Mouse (Mus musculus): ENCODE data around the gene Tor1aip2.

Tor1aip2 gene

GRCm38 (mm10) chr1:156041451-156042241 lies 6.4 kb downstream of the Tor1aip2 start:
- no peak for DNase-seq (ENCODE audit: low spot score in 2 of 2)

- DNase-seq (ENCODE audit: low spot score in 2 of 2): no peak
These were observed 7.3 kb downstream of the Tor1aip2 start for GRCm38 (mm10) chr1:156042481-156042880.

- DNase-seq (ENCODE audit: low spot score in 2 of 2): peak in 1 of 2 experiments; percentile 27
These were observed 7.8 kb downstream of the Tor1aip2 start for GRCm38 (mm10) chr1:156043027-156043426.

GRCm38 (mm10) chr1:156044211-156044611 lies 9.0 kb downstream of the Tor1aip2 start:
- no peak for DNase-seq (ENCODE audit: low spot score in 2 of 2)

- DNase-seq (ENCODE audit: low spot score in 2 of 2): no peak
These were observed 11.5 kb downstream of the Tor1aip2 start for GRCm38 (mm10) chr1:156046688-156047087.

GRCm38 (mm10) chr1:156058207-156058606 lies 23.0 kb downstream of the Tor1aip2 start:
- no peak for DNase-seq (ENCODE audit: low spot score in 2 of 2)

GRCm38 (mm10) chr1:156062193-156062592 lies 27.0 kb downstream of the Tor1aip2 start:
- DNase-seq (ENCODE audit: low spot score in 2 of 2): no peak

GRCm38 (mm10) chr1:156066133-156066532 lies 30.9 kb downstream of the Tor1aip2 start:
- no peak for DNase-seq (ENCODE audit: low spot score in 2 of 2)

GRCm38 (mm10) chr1:156070106-156070505 lies 34.9 kb downstream of the Tor1aip2 start:
- no peak for DNase-seq (ENCODE audit: low spot score in 2 of 2)

- DNase-seq (ENCODE audit: low spot score in 2 of 2): no peak
These were observed 38.1 kb downstream of the Tor1aip2 start for GRCm38 (mm10) chr1:156073169-156073821.

- DNase-seq (ENCODE audit: low spot score in 2 of 2): no peak
These were observed 39.4 kb downstream of the Tor1aip2 start for GRCm38 (mm10) chr1:156074575-156074974.

- DNase-seq (ENCODE audit: low spot score in 2 of 2): no peak
These were observed 41.3 kb downstream of the Tor1aip2 start for GRCm38 (mm10) chr1:156076474-156076873.

- no peak for DNase-seq (ENCODE audit: low spot score in 2 of 2)
These were observed 42.5 kb downstream of the Tor1aip2 start for GRCm38 (mm10) chr1:156077655-156078054.

- DNase-seq (ENCODE audit: low spot score in 2 of 2): no peak
These were observed 49.4 kb downstream of the Tor1aip2 start for GRCm38 (mm10) chr1:156084603-156085002.

GRCm38 (mm10) chr1:156085770-156086169 lies 50.6 kb downstream of the Tor1aip2 start:
- no peak for DNase-seq (ENCODE audit: low spot score in 2 of 2)

GRCm38 (mm10) chr1:156087586-156087985 lies 52.4 kb downstream of the Tor1aip2 start:
- no peak for DNase-seq (ENCODE audit: low spot score in 2 of 2)

GRCm38 (mm10) chr1:156089561-156089960 lies 54.4 kb downstream of the Tor1aip2 start:
- no peak for DNase-seq (ENCODE audit: low spot score in 2 of 2)

- DNase-seq (ENCODE audit: low spot score in 2 of 2): no peak
These were observed 54.8 kb downstream of the Tor1aip2 start for GRCm38 (mm10) chr1:156090042-156090441.

GRCm38 (mm10) chr1:156091811-156092210 lies 56.6 kb downstream of the Tor1aip2 start:
- DNase-seq (ENCODE audit: low spot score in 2 of 2): no peak

GRCm38 (mm10) chr1:156103763-156104162 lies 68.6 kb downstream of the Tor1aip2 start:
- DNase-seq (ENCODE audit: low spot score in 2 of 2): no peak

- no peak for DNase-seq (ENCODE audit: low spot score in 2 of 2)
These were observed 70.2 kb downstream of the Tor1aip2 start for GRCm38 (mm10) chr1:156105381-156105780.

GRCm38 (mm10) chr1:156107424-156107823 lies 72.2 kb downstream of the Tor1aip2 start:
- no peak for DNase-seq (ENCODE audit: low spot score in 2 of 2)

- no peak for DNase-seq (ENCODE audit: low spot score in 2 of 2)
These were observed 73.2 kb downstream of the Tor1aip2 start for GRCm38 (mm10) chr1:156108400-156108799.

Measured in spleen, postnatal 14 days (tissue).